Mouse (Mus musculus) liver, embryonic 15.5 days (tissue): ENCODE measurements around the gene Gna14. TPM values are rescaled to one million over a fixed set of nuclear protein-coding genes. Genes with fewer than 3 reads are reported as not detected.

Experiments
- ATAC-seq: fragments of 200-750 bp; cut with Nextera tagmentation; 2 replicates; pipeline ENCODE4 v1.8.0; 2017; ENCODE audit warnings: moderate number of reproducible peaks, mild to moderate bottlenecking, moderate library complexity; ENCODE audit not compliant: insufficient read depth
- H3K27ac ChIP-seq: fragments of 300-500 bp; sonication (generic); replicated peaks from 2 replicates; pipeline ENCODE4 v1.5.1; 2015; ENCODE audit warnings: mild to moderate bottlenecking, inconsistent platforms
- H3K27me3 ChIP-seq: fragments of 300-500 bp; sonication (generic); 2 replicates; pipeline ENCODE4 v1.6.1; 2015; ENCODE audit warnings: mild to moderate bottlenecking, inconsistent platforms
- H3K36me3 ChIP-seq: fragments of 300-500 bp; sonication (generic); replicated peaks from 2 replicates; pipeline ENCODE4 v1.6.1; 2015; ENCODE audit warnings: moderate library complexity, mild to moderate bottlenecking, inconsistent platforms
- H3K4me1 ChIP-seq: fragments of 300-500 bp; sonication (generic); replicated peaks from 2 replicates; pipeline ENCODE4 v1.6.1; 2015; ENCODE audit warnings: inconsistent platforms
- H3K4me2 ChIP-seq: fragments of 300-500 bp; sonication (generic); 2 replicates; pipeline ENCODE4 v1.6.1; 2015; ENCODE audit warnings: moderate library complexity, mild to moderate bottlenecking, inconsistent platforms
- H3K4me3 ChIP-seq: fragments of 300-500 bp; sonication (generic); replicated peaks from 2 replicates; pipeline ENCODE4 v1.5.1; 2015; ENCODE audit warnings: mild to moderate bottlenecking, inconsistent platforms
- H3K9ac ChIP-seq: fragments of 300-500 bp; sonication (generic); 2 replicates; pipeline ENCODE4 v1.6.1; 2015; ENCODE audit warnings: moderate library complexity, mild to moderate bottlenecking, inconsistent platforms
- H3K9me3 ChIP-seq: fragments of 300-500 bp; sonication (generic); replicated peaks from 2 replicates; pipeline ENCODE4 v1.6.1; 2016; ENCODE audit warnings: inconsistent platforms
- WGBS: fragments of 180-500 bp; shearing (Covaris S2); methylation state at CpG from one replicate; pipeline ENCODE4 v1.1.7; 2015; ENCODE audit warnings: mixed read lengths; ENCODE audit not compliant: insufficient replicate concordance; 5-methylcytosine and 5-hydroxymethylcytosine counted together
- polyA plus RNA-seq: library from polyadenylated mRNA; unstranded; fragments of >200 nt; fragmentation: Nextera tagmentation; extraction: Ambion mirVana; gene quantifications from 2 replicates; pipeline ENCODE4 v1.2.1, GENCODE M21; 2015

Gna14 gene
- polyA plus RNA-seq, 1 experiment from 2014 or later, result 0.78 TPM

DNA sequence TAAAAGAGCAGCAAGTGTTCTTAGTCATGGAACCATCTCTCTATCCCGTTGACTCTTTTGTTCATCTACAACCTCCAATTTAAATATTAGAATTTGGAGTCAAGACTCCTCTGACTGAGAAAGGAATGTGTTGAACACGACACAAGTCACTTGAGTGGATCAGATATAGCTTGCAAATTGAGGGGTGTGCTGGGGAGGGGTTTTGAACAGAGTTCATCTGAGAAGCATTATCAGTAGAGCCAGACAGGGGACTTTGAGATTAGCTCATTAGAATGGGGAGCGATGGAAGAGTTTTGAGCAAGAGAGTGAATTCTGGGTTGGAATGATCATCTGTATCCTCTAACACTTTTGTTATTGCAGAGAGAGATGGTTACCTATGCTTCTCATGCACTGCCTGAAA, 46.5 kb downstream of the Gna14 start:
- H3K4me1 ChIP-seq, result peaks cover 55% of the 10 kb centered on the region
- H3K27ac ChIP-seq, result peak overlapping the region; percentile 38

DNA sequence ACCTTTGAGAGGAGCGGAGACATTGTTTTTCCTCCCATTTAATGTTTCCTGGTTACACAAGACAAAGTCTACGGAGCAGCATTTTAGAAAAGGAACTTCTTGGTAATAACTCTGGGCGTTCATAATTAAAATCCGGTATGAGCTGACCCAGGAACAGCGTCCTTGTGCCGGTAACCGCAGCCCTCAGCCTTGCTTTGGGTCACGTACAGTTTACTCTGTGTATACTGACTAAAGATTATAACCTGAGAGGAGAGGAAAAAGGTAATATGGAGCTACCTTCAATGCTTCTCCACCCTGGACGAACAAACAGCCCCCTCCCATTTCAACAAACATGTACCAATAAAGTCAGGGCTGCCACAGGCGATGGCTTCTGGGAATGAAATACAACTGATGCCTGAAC, 48.7 kb downstream of the Gna14 start:
- Histone ChIP-seq H3K36me3 (no peaks in the 10 kb centered on the region), H3K9ac (no peak overlapping the region), H3K4me2 (no peak overlapping the region), H3K27ac (no peak overlapping the region), H3K4me3 (no peak overlapping the region), H3K4me1 (peaks cover 33% of the 10 kb centered on the region), H3K27me3 (no peaks in the 10 kb centered on the region), H3K9me3 (no peaks in the 10 kb centered on the region)
- no peak for ATAC-seq
- 80% methylated on average over 10 of the region's 10 CpGs for WGBS

More for the DNA sequence above, 46.5 kb downstream of the Gna14 start:
- Histone ChIP-seq H3K9me3 (no peaks in the 10 kb centered on the region), H3K36me3 (no peaks in the 10 kb centered on the region), H3K4me3 (no peak overlapping the region), H3K9ac (no peak overlapping the region), H3K4me2 (peak overlapping the region; percentile 37), H3K27me3 (no peaks in the 10 kb centered on the region)
- WGBS, result 30% methylated on average over 3 of the region's 3 CpGs
- ATAC-seq, result peak; percentile 82

DNA sequence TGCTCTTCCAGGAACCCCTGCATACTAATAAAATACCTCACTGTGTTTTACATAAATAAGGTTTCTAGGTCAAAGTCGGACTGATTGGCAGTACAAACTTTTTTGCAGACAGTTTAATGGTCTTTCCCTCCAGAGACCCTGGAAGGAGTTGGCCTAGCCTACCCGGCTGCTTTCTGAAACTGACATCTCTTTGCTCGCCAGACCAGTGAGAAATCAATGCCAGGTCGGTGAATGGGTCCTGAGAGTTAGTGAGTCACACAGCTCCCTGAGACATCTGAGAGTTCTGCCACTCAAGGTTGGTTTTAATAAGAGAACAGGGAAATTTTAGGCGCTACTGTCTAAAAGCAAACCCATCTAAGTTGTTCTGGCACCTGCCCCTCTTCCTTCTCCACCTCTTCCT, 49.1 kb downstream of the Gna14 start:
- Histone ChIP-seq H3K27ac (no peak overlapping the region), H3K36me3 (no peaks in the 10 kb centered on the region), H3K9ac (no peak overlapping the region), H3K27me3 (no peaks in the 10 kb centered on the region), H3K4me2 (no peak overlapping the region), H3K4me3 (no peak overlapping the region), H3K4me1 (peaks cover 33% of the 10 kb centered on the region), H3K9me3 (no peaks in the 10 kb centered on the region)
- ATAC-seq, result no peak
- WGBS, result 64% methylated on average over 5 of the region's 5 CpGs

DNA sequence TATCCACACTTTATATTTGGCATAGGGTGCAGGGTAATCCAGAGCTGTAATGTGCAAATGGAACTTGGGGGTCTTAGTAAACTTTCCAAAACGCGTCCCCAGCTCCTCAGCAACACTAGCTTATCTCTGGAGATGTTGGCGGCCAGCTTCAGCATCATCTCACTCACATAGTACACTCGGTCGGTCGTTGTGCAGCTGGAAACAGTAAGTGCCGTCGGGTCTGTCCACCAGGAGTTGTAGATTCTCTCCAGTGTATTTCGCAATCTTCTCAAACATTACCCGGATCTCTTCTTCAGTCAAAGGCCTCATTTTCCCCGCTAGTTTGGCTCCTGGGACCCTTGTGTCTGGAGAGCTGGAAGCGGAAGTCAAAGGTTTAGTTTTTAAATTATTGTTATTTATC, 55.2 kb downstream of the Gna14 start:
- Histone ChIP-seq H3K9ac (no peak overlapping the region), H3K27me3 (no peaks in the 10 kb centered on the region), H3K9me3 (no peaks in the 10 kb centered on the region), H3K36me3 (no peaks in the 10 kb centered on the region), H3K4me3 (no peak overlapping the region), H3K4me2 (no peak overlapping the region), H3K27ac (no peak overlapping the region), H3K4me1 (peaks cover 27% of the 10 kb centered on the region)
- no peak for ATAC-seq
- 69% methylated on average over 12 of the region's 12 CpGs for WGBS

DNA sequence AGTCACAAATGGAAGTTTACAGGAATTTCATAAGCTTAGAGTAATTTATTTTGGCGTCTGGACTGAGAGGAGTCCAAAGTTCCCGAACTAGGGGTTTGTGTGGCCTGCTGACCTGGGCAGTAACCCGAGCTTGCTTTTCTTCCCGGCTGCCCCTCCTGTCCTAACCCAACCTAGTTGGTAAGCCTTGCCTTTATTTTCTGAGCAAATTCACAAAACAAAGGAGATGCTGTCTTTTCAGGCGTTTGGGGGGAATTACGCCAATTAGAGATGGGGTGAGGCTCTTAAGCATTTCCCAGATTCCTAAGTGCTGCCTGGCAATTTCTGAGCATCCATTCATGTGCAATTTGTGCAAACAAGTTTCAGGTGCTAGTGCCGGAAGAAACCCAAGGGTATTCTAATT, 55.9 kb downstream of the Gna14 start:
- Histone ChIP-seq H3K4me3 (no peak overlapping the region), H3K27me3 (no peaks in the 10 kb centered on the region), H3K4me2 (no peak overlapping the region), H3K36me3 (no peaks in the 10 kb centered on the region), H3K9ac (no peak overlapping the region), H3K27ac (no peak overlapping the region), H3K4me1 (peaks cover 27% of the 10 kb centered on the region), H3K9me3 (no peaks in the 10 kb centered on the region)
- WGBS, result 64% methylated on average over 7 of the region's 7 CpGs
- no peak for ATAC-seq

DNA sequence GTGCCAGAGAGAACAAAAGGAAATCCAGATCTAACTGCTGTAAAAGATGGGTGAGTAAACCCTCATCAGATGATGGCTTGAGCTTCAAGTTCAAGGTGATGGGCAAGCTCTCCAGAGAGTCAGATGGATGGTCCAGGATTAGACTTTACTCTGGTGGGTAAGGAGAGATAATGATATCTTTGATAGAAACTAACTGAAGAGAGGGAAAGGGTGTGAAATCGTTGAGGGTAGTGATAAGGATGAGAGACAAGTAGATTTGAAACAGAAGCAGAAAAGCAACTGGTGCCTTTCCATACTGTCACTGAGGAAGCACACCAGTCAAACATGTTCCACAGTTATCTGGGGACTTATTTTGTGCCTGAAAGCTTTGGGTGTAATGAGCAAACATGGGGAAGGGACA, 56.9 kb downstream of the Gna14 start:
- no peaks in the 10 kb centered on the region for H3K9me3 ChIP-seq
- no peak overlapping the region for H3K4me2 ChIP-seq
- H3K36me3 ChIP-seq, result no peaks in the 10 kb centered on the region
- H3K9ac ChIP-seq, result no peak overlapping the region
- H3K4me3 ChIP-seq, result no peak overlapping the region
- WGBS, result 20% methylated on average over 1 of the region's 1 CpGs
- no peaks in the 10 kb centered on the region for H3K27me3 ChIP-seq
- peaks cover 27% of the 10 kb centered on the region for H3K4me1 ChIP-seq
- peak; percentile 62; the same call in 1 of the 2 replicates for ATAC-seq
- H3K27ac ChIP-seq, result no peak overlapping the region

DNA sequence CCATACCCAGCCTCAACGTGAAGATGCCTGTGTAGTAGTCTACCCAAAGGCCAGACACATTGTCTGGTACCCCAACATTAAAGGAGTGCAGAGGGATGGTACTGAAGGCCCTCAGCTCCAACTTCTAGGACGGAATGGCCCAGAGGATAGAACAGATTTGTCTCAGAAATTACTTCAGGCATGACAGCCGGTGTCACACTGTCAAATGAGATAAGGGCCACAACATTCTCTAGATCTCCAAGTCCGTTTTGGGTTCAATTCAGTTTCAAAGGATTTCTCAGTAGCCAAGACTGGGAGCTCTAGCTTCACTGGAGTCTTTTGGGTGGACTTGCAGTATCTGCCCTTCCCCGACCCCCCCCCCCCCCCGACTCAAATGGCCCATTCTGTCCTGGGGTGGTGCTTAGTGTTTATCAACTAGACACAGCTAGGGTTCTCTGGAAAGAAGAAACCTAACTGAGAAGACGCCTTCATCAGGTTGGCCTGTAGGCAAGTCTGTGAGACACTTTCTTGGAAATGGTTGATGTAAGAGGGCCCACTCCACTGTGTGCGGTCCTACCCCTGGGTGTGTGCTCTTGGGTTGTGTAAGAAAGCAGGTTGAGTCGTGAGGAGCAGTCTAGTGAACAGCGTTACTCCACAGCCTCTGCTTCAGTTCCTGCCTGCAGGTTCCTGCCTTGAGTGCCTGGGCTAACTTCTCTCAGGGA, 59.4 kb downstream of the Gna14 start:
- peak; percentile 54 for ATAC-seq
- no peaks in the 10 kb centered on the region for H3K36me3 ChIP-seq
- peak overlapping the region; percentile 23; the same call in 1 of the 2 replicates for H3K4me2 ChIP-seq
- no peaks in the 10 kb centered on the region for H3K27me3 ChIP-seq
- H3K9ac ChIP-seq, result no peak overlapping the region
- no peaks in the 10 kb centered on the region for H3K9me3 ChIP-seq
- no peak overlapping the region for H3K4me3 ChIP-seq
- H3K27ac ChIP-seq, result no peak overlapping the region
- peaks cover 27% of the 10 kb centered on the region for H3K4me1 ChIP-seq
- 25% methylated on average over 10 of the region's 10 CpGs for WGBS

DNA sequence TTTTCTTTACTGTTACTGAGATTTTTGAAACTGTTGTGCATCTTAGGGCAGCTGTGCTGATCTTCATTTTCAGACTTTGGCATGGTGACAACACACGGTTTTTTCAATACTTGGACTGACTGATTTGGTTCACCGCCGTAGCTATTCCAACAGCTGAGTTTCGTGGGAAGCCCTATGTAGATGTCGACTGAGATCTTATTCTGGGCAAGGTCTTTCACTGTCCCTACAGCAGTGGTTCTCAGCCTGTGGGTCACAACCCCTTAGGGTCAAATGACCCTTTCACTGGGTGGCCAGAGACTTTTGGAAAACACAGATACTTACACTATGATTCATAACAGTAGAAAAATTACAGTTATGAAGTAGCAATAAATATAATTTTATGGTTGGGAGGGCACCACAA, 60.5 kb downstream of the Gna14 start:
- H3K4me3 ChIP-seq, result no peak overlapping the region
- 73% methylated on average over 5 of the region's 5 CpGs for WGBS
- H3K27me3 ChIP-seq, result no peaks in the 10 kb centered on the region
- no peak overlapping the region for H3K27ac ChIP-seq
- no peaks in the 10 kb centered on the region for H3K9me3 ChIP-seq
- ATAC-seq, result no peak
- H3K9ac ChIP-seq, result no peak overlapping the region
- H3K36me3 ChIP-seq, result no peaks in the 10 kb centered on the region
- H3K4me1 ChIP-seq, result peaks cover 27% of the 10 kb centered on the region
- H3K4me2 ChIP-seq, result no peak overlapping the region

DNA sequence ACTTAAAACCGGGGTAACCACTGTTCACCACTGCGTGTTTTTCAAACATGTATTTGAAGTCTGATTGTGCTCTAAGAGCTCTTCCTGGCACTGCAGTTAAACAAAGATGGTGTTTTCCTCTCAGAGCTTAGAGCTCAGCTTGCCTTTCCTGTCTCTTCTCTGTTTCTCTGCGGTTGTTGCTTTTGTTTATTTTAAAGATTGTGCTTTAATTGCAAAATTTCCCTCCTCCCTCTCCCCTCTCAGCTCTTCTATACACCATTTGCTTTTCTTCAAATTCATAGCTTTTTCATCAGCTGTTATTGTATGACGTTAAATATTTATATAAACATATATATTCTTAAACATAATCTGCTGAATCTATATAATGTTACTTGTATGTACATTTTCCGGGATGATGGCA, 66.5 kb downstream of the Gna14 start:
- no peak overlapping the region for H3K4me2 ChIP-seq
- ATAC-seq, result no peak
- H3K4me3 ChIP-seq, result no peak overlapping the region
- 49% methylated on average over 5 of the region's 5 CpGs for WGBS
- no peaks in the 10 kb centered on the region for H3K36me3 ChIP-seq
- no peak overlapping the region for H3K27ac ChIP-seq
- H3K9ac ChIP-seq, result no peak overlapping the region
- no peaks in the 10 kb centered on the region for H3K4me1 ChIP-seq
- no peaks in the 10 kb centered on the region for H3K27me3 ChIP-seq
- no peaks in the 10 kb centered on the region for H3K9me3 ChIP-seq

DNA sequence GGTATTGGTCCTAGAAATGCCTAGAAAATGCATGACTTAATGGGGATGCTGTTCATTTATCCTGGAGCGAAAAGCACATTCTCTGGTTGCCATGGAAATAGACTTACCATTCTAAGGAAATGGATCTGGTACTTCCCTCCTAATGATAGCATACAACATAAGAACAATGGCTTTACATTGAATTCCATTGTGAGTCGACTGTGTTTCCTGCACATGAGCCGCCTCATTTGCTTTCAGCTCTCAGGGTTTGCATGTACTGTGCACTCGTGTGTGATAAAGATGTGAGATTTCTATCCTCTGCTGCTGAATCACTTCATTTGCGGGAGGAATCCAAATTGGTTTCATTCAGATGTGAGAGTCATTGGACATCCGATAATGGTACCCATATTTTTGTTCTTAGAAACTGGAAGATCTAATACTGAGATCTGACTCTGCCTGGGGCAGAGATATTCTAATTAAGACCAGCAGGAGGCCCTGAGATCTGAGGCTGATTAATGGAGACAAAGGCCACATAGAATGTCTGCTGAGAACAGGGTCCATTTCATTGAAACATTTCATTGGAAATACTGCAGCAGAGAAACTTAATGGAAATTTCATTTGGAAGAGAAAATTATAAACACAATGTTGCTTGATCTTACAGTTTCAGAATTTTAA, 71.3 kb downstream of the Gna14 start:
- WGBS, result 69% methylated on average over 6 of the region's 6 CpGs

DNA sequence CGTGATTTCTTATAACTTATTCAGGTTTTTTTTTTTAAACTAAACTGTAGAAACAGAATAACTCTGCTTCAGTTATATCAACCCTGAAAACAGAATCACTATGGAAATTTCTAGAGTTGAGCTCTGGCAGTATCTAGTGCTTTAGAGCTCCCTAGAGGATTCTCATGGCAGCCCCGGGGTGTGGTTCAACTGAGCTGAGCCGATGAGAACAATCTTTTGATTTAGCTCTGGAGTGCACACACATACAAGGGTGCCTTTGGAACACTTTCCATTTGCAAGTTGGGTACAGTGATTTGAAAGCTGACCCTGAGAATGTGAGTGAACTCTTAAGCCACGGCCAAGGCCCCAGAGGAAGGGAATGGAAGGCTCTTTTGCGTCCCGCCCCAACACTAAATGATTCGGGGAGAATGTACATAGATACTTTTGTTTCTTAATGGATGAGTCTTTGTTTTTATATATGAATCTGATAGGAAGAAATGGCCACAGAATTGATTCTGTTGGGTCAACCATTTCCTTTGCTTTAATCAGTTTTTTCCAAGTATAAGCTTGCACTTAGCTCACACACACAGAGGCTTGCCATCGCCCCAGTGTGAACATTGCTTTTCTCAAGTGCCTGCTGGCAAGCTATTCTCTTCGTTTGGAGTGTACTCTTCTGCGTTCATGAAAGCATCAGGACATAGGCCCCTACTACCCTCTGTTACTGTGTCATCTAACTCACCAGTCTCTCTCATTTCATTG, 75.0 kb downstream of the Gna14 start:
- no peaks in the 10 kb centered on the region for H3K36me3 ChIP-seq
- H3K27me3 ChIP-seq, result no peaks in the 10 kb centered on the region
- no peak overlapping the region for H3K9ac ChIP-seq
- H3K9me3 ChIP-seq, result no peaks in the 10 kb centered on the region
- ATAC-seq, result peak; percentile 57
- peak overlapping the region; percentile 83 for H3K27ac ChIP-seq
- H3K4me1 ChIP-seq, result peaks cover 35% of the 10 kb centered on the region
- H3K4me2 ChIP-seq, result peak overlapping the region; percentile 64
- H3K4me3 ChIP-seq, result peak overlapping the region; percentile 25; the same call in 1 of the 2 replicates
- 50% methylated on average over 10 of the region's 10 CpGs for WGBS

More for the DNA sequence above, 71.3 kb downstream of the Gna14 start:
- no peaks in the 10 kb centered on the region for H3K9me3 ChIP-seq
- no peaks in the 10 kb centered on the region for H3K36me3 ChIP-seq
- H3K27me3 ChIP-seq, result no peaks in the 10 kb centered on the region
- H3K4me1 ChIP-seq, result peaks cover 22% of the 10 kb centered on the region
- no peak overlapping the region for H3K4me3 ChIP-seq
- H3K27ac ChIP-seq, result no peak overlapping the region
- H3K4me2 ChIP-seq, result no peak overlapping the region
- H3K9ac ChIP-seq, result no peak overlapping the region
- no peak for ATAC-seq
